Mouse (Mus musculus) gastrocnemius, adult 2 months (tissue): ENCODE results near the gene Gm28305. TPM values are rescaled to one million over a fixed set of nuclear protein-coding genes. Genes with fewer than 3 reads are reported as not detected.
A peak's percentile ranks its signal among the peaks of the same experiment; 100 is the strongest.

Source experiments
- DNase-seq: peaks from one replicate; pipeline ENCODE4 v3.0.0; 2022
- H3K27ac ChIP-seq: fragments of 200-600 bp; 2 replicates; pipeline ENCODE4 v1.8.1; 2022; ENCODE audit warnings: mild to moderate bottlenecking
- H3K4me3 ChIP-seq: fragments of 200-600 bp; 2 replicates; pipeline ENCODE4 v1.8.1; 2022; ENCODE audit warnings: mild to moderate bottlenecking, moderate library complexity
- CTCF ChIP-seq: fragments of 200-600 bp; IDR thresholded peaks from 2 replicates; pipeline ENCODE4 v1.8.1; 2022; ENCODE audit warnings: antibody characterized with exemption, mild to moderate bottlenecking, moderate library complexity
- intact Hi-C: fragments of 180-260 bp; cut with DNase I; formaldehyde crosslinking; loops from one replicate; pipeline ENCODE4 v1.15.1; 2025
- long read RNA-seq, 2 experiments: library from polyadenylated mRNA; stranded (forward); transcript quantifications; one replicate each; pipeline ENCODE4 v2.0.0; 2021
- total RNA-seq, 2 experiments: library from RNA; stranded (reverse); gene quantifications; 2 replicates each; pipeline ENCODE4 v1.2.3; 2021

Gm28305 gene
- total RNA-seq: not detected
- long read RNA-seq, experiment 1: 0 reads
- long read RNA-seq, experiment 2: 0 reads

DNA sequence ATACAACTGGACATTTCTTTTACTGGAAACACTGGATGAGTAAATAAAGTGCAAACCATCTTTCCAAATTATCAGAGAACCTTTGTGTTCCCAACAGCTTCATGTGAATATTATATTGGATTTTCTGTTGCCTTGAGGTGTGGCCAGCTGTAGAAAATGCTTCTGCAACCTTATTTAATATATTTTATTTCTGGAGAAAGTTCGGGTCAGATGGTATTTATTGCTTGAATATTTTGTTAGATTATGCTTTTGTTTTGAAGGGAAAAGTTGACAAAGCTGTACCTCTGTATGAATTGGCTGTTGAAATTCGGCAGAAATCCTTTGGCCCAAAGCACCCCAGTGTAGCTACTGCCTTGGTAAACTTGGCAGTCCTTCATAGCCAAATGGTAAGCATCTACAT is at the start of gene Gm28305:
Gene Gm28305 (plus strand): TSS at position 301 of the 400 bp plus-strand sequence.
- no peak within 1 kb of the TSS for H3K27ac ChIP-seq
- TF ChIP-seq CTCF: no peak
- intact Hi-C loops: no loop called here
- DNase-seq: no peak
- no peak within 1 kb of the TSS for H3K4me3 ChIP-seq

DNA sequence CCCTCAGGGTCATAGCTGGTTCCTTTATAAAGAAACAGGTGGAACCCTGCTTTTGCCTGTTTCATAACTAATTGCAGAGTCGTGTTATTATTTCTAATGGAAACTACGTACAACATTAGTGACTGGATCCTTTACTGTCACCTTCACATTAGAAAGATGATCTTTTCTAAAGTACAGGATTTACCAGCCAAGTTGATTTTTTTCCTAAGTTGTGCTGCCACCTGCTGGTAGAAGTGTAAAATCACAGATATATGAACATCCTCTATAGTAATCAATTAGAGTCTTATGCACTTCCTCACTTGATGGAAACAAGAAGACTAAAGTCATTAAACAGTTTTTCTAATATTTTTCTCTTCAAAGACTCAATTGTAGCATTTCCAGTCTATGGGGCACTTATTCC is 44.0 kb upstream of the Gm28305 start:
- no peak for DNase-seq

GRCm38 (mm10) chr9:104000601-104001000 is 39.9 kb upstream of the Gm28305 start:
- no peak for TF ChIP-seq CTCF
- Histone ChIP-seq H3K4me3 (no peak overlapping the region), H3K27ac (no peak overlapping the region)
- no peak for DNase-seq
- intact Hi-C loops: loop anchor here (10.0 kb wide), 1 partner anchor 636 kb away; the partner anchor contains the start of gene Cdv3

More for the DNA sequence above, 44.0 kb upstream of the Gm28305 start:
- TF ChIP-seq CTCF: peak; percentile 72
- intact Hi-C loops: loop anchor here (2.0 to 5.0 kb wide), 3 partner anchors 239 to 502 kb away; no protein-coding TSS in a partner anchor
- Histone ChIP-seq H3K27ac (no peak overlapping the region), H3K4me3 (no peak overlapping the region)

GRCm38 (mm10) chr9:104001921-104002859 is 38.3 kb upstream of the Gm28305 start, which contains the start of gene Nphp3:
Gene Nphp3 (plus strand): TSS chr9:104002544.
- intact Hi-C loops: loop anchor here (10.0 kb wide), 1 partner anchor 637 kb away; the partner anchor contains the start of gene Cdv3
- TF ChIP-seq CTCF: peak; percentile 23
- peak within 1 kb of the TSS; percentile 89 for H3K27ac ChIP-seq
- peak within 1 kb of the TSS; percentile 75 for H3K4me3 ChIP-seq
- DNase-seq: peak; percentile 99

DNA sequence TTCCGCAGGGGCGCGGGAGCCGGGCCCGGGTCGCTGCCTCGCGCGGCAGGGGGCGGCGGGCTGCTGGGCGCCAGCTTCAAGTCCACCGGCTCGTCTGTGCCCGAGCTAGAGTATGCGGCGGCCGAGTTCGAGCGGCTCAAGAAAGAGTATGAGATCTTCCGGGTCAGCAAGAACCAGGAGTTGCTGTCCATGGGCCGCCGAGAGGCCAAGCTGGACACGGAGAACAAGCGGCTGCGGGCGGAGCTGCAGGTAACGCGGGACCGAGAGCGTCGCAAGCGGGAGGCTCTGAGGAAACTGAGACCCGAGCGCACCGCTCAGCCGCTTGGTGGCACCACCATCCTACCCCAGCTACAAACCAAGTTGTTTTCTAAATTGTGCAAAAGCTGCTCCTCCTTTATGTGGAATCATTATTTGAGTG is 37.5 kb upstream of the Gm28305 start:
- DNase-seq: peak; percentile 73
- Histone ChIP-seq H3K4me3 (peak overlapping the region; percentile 75), H3K27ac (peak overlapping the region; percentile 88)
- intact Hi-C loops: loop anchor here (10.0 kb wide), 1 partner anchor 638 kb away; the partner anchor contains the start of gene Cdv3
- peak; percentile 63 for TF ChIP-seq CTCF

GRCm38 (mm10) chr9:104014526-104014925 is 25.9 kb upstream of the Gm28305 start:
- TF ChIP-seq CTCF: no peak
- intact Hi-C loops: no loop called here
- no peak for DNase-seq
- Histone ChIP-seq H3K4me3 (no peak overlapping the region), H3K27ac (no peak overlapping the region)

- Histone ChIP-seq H3K27ac (no peak overlapping the region), H3K4me3 (no peak overlapping the region)
- TF ChIP-seq CTCF: no peak
- intact Hi-C loops: no loop called here
- no peak for DNase-seq
These were observed 19.4 kb upstream of the Gm28305 start for GRCm38 (mm10) chr9:104021026-104021425.

DNA sequence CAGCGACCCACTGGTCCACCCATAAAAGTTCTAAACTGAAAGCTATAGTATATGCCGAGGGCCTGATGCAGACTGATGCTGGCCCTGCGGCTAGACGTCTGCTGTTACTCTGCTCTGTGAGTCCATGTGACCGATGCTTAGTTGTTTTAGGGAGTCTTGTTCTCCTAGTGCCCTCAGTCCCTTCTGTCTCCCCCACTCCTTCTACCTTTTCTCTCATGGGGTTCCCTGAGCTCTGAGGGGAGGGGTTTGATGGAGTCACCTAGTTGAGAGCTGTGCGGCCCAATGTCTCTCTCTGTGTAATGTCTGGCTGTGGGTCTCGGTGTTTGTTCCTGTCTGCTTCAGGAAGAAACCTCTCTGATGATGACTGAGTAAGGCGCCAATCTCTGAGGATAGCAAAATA is 13.3 kb upstream of the Gm28305 start:
- Histone ChIP-seq H3K4me3 (no peak overlapping the region), H3K27ac (no peak overlapping the region)
- intact Hi-C loops: no loop called here
- no peak for DNase-seq
- TF ChIP-seq CTCF: no peak

GRCm38 (mm10) chr9:104029861-104030260 is 10.6 kb upstream of the Gm28305 start:
- no peak overlapping the region for H3K27ac ChIP-seq
- no peak for TF ChIP-seq CTCF
- no peak for DNase-seq
- H3K4me3 ChIP-seq: no peak overlapping the region
- intact Hi-C loops: no loop called here

GRCm38 (mm10) chr9:104034231-104034630 is 6.2 kb upstream of the Gm28305 start:
- no peak for TF ChIP-seq CTCF
- DNase-seq: no peak
- H3K4me3 ChIP-seq: no peak overlapping the region
- intact Hi-C loops: no loop called here
- no peak overlapping the region for H3K27ac ChIP-seq

- no peak for DNase-seq
- intact Hi-C loops: no loop called here
- no peak for TF ChIP-seq CTCF
- H3K27ac ChIP-seq: no peak overlapping the region
- no peak overlapping the region for H3K4me3 ChIP-seq
These were observed 5.7 kb upstream of the Gm28305 start for GRCm38 (mm10) chr9:104034718-104035117.

GRCm38 (mm10) chr9:104035261-104036015 is 5.0 kb upstream of the Gm28305 start:
- Histone ChIP-seq H3K27ac (no peak overlapping the region), H3K4me3 (no peak overlapping the region)
- DNase-seq: peak; percentile 83
- intact Hi-C loops: no loop called here
- peak; percentile 87 for TF ChIP-seq CTCF

- Histone ChIP-seq H3K4me3 (no peak overlapping the region), H3K27ac (no peak overlapping the region)
- TF ChIP-seq CTCF: no peak
- DNase-seq: no peak
- intact Hi-C loops: no loop called here
These were observed 2.2 kb upstream of the Gm28305 start for GRCm38 (mm10) chr9:104038266-104038665.
